Mouse (Mus musculus): Measurements from ENCODE around the gene Fam129b. TPM values are rescaled to one million over a fixed set of nuclear protein-coding genes. Genes with fewer than 3 reads are reported as not detected.

The Fam129b gene
- polyA plus RNA-seq, 1 experiment from 2014 or later: 33.9 TPM

GRCm38 (mm10) chr2:32879593-32879992 lies 3.7 kb downstream of the Fam129b start:
- Histone ChIP-seq H3K4me3 (no peak overlapping the region), H3K36me3 (no peaks in the 10 kb centered on the region), H3K9ac (no peak overlapping the region), H3K9me3 (no peaks in the 10 kb centered on the region), H3K27me3 (no peaks in the 10 kb centered on the region), H3K4me1 (replicated peaks) (peaks cover 73% of the 10 kb centered on the region), H3K4me2 (peak overlapping the region; percentile 93), H3K27ac (replicated peaks) (no peak overlapping the region)
- no peak for ATAC-seq (ENCODE audit: low FRiP score, low read depth)
- 90% methylated on average over 5 of the region's 5 CpGs for WGBS

GRCm38 (mm10) chr2:32881054-32881453 lies 5.1 kb downstream of the Fam129b start:
- ATAC-seq (ENCODE audit: low FRiP score, low read depth): no peak
- Histone ChIP-seq H3K4me3 (no peak overlapping the region), H3K9ac (0 out of 2 replicates have a peak overlapping the region, but pooled peaks have one; percentile 6), H3K9me3 (no peaks in the 10 kb centered on the region), H3K27ac (replicated peaks) (peak overlapping the region; percentile 60), H3K36me3 (no peaks in the 10 kb centered on the region), H3K4me1 (replicated peaks) (peaks cover 67% of the 10 kb centered on the region), H3K27me3 (no peaks in the 10 kb centered on the region), H3K4me2 (0 out of 2 replicates have a peak overlapping the region, but pooled peaks have one; percentile 6)
- WGBS: 33% methylated on average over 6 of the region's 6 CpGs

- Histone ChIP-seq H3K36me3 (no peaks in the 10 kb centered on the region), H3K9ac (no peak overlapping the region), H3K9me3 (no peaks in the 10 kb centered on the region), H3K27ac (replicated peaks) (peak overlapping the region; percentile 60), H3K27me3 (no peaks in the 10 kb centered on the region), H3K4me1 (replicated peaks) (peaks cover 65% of the 10 kb centered on the region), H3K4me2 (no peak overlapping the region), H3K4me3 (no peak overlapping the region)
- ATAC-seq (ENCODE audit: low FRiP score, low read depth): no peak
- WGBS: 45% methylated on average over 3 of the region's 3 CpGs
Observed at GRCm38 (mm10) chr2:32881723-32882122, 5.8 kb downstream of the Fam129b start.

GRCm38 (mm10) chr2:32882283-32883043 lies 6.5 kb downstream of the Fam129b start:
- H3K4me2 ChIP-seq: no peak overlapping the region
- peaks cover 58% of the 10 kb centered on the region for H3K4me1 ChIP-seq (replicated peaks)
- no peak overlapping the region for H3K4me3 ChIP-seq
- H3K36me3 ChIP-seq: no peaks in the 10 kb centered on the region
- no peaks in the 10 kb centered on the region for H3K27me3 ChIP-seq
- peak overlapping the region; percentile 60 for H3K27ac ChIP-seq (replicated peaks)
- H3K9me3 ChIP-seq: no peaks in the 10 kb centered on the region
- no peak for ATAC-seq (ENCODE audit: low FRiP score, low read depth)
- H3K9ac ChIP-seq: no peak overlapping the region
- WGBS: 62% methylated on average over 12 of the region's 21 CpGs

GRCm38 (mm10) chr2:32884745-32885144 lies 8.8 kb downstream of the Fam129b start:
- peak overlapping the region; percentile 45; the same call in 1 of the 2 replicates for H3K27ac ChIP-seq (replicated peaks)
- H3K9ac ChIP-seq: no peak overlapping the region
- no peaks in the 10 kb centered on the region for H3K36me3 ChIP-seq
- H3K4me1 ChIP-seq (replicated peaks): peaks cover 45% of the 10 kb centered on the region
- 37% methylated on average over 7 of the region's 7 CpGs for WGBS
- ATAC-seq (ENCODE audit: low FRiP score, low read depth): no peak
- no peaks in the 10 kb centered on the region for H3K9me3 ChIP-seq
- H3K27me3 ChIP-seq: no peaks in the 10 kb centered on the region
- H3K4me2 ChIP-seq: no peak overlapping the region
- H3K4me3 ChIP-seq: no peak overlapping the region

DNA sequence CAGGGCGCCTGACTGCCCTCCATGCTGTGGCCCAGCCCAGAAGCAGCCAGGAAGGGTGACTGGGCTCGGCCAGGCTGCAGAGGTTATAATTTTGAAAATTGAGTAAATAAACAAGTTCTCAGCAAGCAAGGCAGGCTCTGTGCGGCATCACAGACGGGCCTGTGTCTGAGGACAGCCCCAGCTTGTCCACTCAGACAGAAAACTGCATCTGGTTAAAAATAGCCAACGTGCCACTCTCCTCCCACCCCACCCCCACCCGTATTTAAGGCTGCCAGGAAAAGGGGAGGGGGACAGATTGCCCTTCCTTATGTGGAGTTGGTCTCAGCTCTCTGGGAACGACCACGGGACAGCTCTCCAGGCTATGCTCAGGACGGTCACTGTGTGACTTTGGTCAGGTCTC lies 12.1 kb downstream of the Fam129b start:
- peaks cover 15% of the 10 kb centered on the region for H3K4me1 ChIP-seq (replicated peaks)
- no peak overlapping the region for H3K9ac ChIP-seq
- H3K36me3 ChIP-seq: no peaks in the 10 kb centered on the region
- H3K9me3 ChIP-seq: no peaks in the 10 kb centered on the region
- H3K27me3 ChIP-seq: no peaks in the 10 kb centered on the region
- 31% methylated on average over 9 of the region's 9 CpGs for WGBS
- no peak for ATAC-seq (ENCODE audit: low FRiP score, low read depth)
- no peak overlapping the region for H3K4me2 ChIP-seq
- H3K27ac ChIP-seq (replicated peaks): peak overlapping the region; percentile 9
- no peak overlapping the region for H3K4me3 ChIP-seq

- Histone ChIP-seq H3K9me3 (no peaks in the 10 kb centered on the region), H3K4me1 (replicated peaks) (peaks cover 15% of the 10 kb centered on the region), H3K4me2 (no peak overlapping the region), H3K27ac (replicated peaks) (peak overlapping the region; percentile 9), H3K4me3 (no peak overlapping the region), H3K9ac (no peak overlapping the region), H3K27me3 (no peaks in the 10 kb centered on the region), H3K36me3 (no peaks in the 10 kb centered on the region)
- WGBS: 44% methylated on average over 3 of the region's 3 CpGs
- peak; percentile 19; the same call in 1 of the 2 replicates for ATAC-seq (ENCODE audit: low FRiP score, low read depth)
Observed at GRCm38 (mm10) chr2:32888551-32888950, 12.6 kb downstream of the Fam129b start.

DNA sequence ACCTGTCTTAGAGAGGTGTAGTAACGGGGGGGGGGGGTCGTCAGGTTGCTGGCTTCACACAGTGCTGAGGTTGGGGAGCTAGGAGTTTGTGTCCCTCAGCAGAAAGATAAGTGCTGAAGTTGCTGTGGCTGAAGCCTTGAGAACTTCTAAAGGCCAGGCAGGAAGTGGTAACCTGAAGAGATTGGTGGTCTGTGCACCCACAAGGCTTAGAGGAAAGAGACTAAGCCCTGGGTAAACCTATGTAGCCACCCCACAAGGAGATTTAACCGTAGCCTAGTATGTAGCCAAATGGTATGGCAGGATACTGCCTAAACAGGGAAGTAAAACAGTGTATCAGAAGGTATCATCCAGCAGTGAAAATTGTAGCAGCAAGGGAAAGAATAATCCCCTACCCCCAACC lies 14.4 kb downstream of the Fam129b start:
- no peak for ATAC-seq (ENCODE audit: low FRiP score, low read depth)
- H3K4me2 ChIP-seq: no peak overlapping the region

GRCm38 (mm10) chr2:32891278-32891677 lies 15.4 kb downstream of the Fam129b start:
- Histone ChIP-seq H3K36me3 (no peaks in the 10 kb centered on the region), H3K27me3 (no peaks in the 10 kb centered on the region), H3K4me3 (no peak overlapping the region), H3K9ac (no peak overlapping the region), H3K4me1 (replicated peaks) (peaks cover 21% of the 10 kb centered on the region), H3K9me3 (no peaks in the 10 kb centered on the region), H3K4me2 (no peak overlapping the region), H3K27ac (replicated peaks) (no peak overlapping the region)
- no peak for ATAC-seq (ENCODE audit: low FRiP score, low read depth)
- 83% methylated on average over 9 of the region's 9 CpGs for WGBS

More for the DNA sequence above, 14.4 kb downstream of the Fam129b start:
- WGBS: 79% methylated on average over 3 of the region's 3 CpGs
- Histone ChIP-seq H3K9ac (no peak overlapping the region), H3K9me3 (no peaks in the 10 kb centered on the region), H3K36me3 (no peaks in the 10 kb centered on the region), H3K4me1 (replicated peaks) (peaks cover 11% of the 10 kb centered on the region), H3K4me3 (no peak overlapping the region), H3K27ac (replicated peaks) (no peak overlapping the region), H3K27me3 (no peaks in the 10 kb centered on the region)

- no peak for ATAC-seq (ENCODE audit: low FRiP score, low read depth)
- H3K27me3 ChIP-seq: no peaks in the 10 kb centered on the region
- H3K4me2 ChIP-seq: no peak overlapping the region
- H3K9me3 ChIP-seq: no peaks in the 10 kb centered on the region
- H3K4me3 ChIP-seq: no peak overlapping the region
- no peak overlapping the region for H3K9ac ChIP-seq
- H3K27ac ChIP-seq (replicated peaks): no peak overlapping the region
- peaks cover 33% of the 10 kb centered on the region for H3K4me1 ChIP-seq (replicated peaks)
- WGBS: 90% methylated on average over 14 of the region's 14 CpGs
- H3K36me3 ChIP-seq: no peaks in the 10 kb centered on the region
Observed at GRCm38 (mm10) chr2:32892490-32892889, 16.6 kb downstream of the Fam129b start.

- Histone ChIP-seq H3K4me1 (replicated peaks) (peaks cover 25% of the 10 kb centered on the region), H3K27me3 (no peaks in the 10 kb centered on the region), H3K4me3 (no peak overlapping the region), H3K4me2 (no peak overlapping the region), H3K9ac (no peak overlapping the region), H3K36me3 (no peaks in the 10 kb centered on the region), H3K9me3 (no peaks in the 10 kb centered on the region), H3K27ac (replicated peaks) (no peak overlapping the region)
- ATAC-seq (ENCODE audit: low FRiP score, low read depth): no peak
- WGBS: 71% methylated on average over 2 of the region's 2 CpGs
Observed at GRCm38 (mm10) chr2:32894097-32894496, 18.2 kb downstream of the Fam129b start.

DNA sequence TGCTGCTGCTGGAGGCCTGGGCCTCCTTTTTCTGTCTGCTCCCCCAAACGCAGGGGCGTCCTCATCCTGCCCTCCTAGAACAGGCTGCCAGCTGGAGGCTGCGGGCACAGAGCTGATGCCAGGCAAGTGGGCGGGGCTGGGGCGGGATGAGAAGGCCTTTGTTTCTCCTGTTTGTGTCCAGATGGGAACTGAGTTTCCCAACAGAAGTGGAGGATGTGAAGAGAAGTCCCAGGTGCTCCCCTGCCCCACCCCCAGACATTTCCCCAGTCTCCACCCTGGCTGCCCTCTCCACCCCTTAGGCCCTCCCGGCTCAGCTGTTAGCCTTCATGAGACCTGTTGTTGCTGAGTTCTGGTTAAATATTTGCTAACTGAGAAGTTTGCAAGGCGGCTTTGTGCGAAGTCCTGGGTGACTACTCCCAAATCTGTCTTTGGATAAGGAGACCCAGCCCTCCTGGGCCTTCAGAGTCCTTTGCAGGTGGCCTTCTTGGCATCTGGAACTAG lies 19.7 kb downstream of the Fam129b start:
- Histone ChIP-seq H3K4me1 (replicated peaks) (peaks cover 25% of the 10 kb centered on the region), H3K4me3 (no peak overlapping the region), H3K9me3 (no peaks in the 10 kb centered on the region), H3K27me3 (no peaks in the 10 kb centered on the region), H3K36me3 (no peaks in the 10 kb centered on the region), H3K9ac (no peak overlapping the region), H3K4me2 (no peak overlapping the region), H3K27ac (replicated peaks) (peak overlapping the region; percentile 65)
- peak; percentile 51; the same call in 1 of the 2 replicates for ATAC-seq (ENCODE audit: low FRiP score, low read depth)
- WGBS: 27% methylated on average over 8 of the region's 8 CpGs
